Mouse (Mus musculus): ENCODE data around the gene Pmf1. TPM values are rescaled to one million over a fixed set of nuclear protein-coding genes. Genes with fewer than 3 reads are reported as not detected.
"Not testable (repeated sequence)": the region's sequence is repeated elsewhere in the genome, so short reads cannot be mapped to it uniquely, and the experiment has no call there.

Gene Pmf1
- polyA plus RNA-seq, 1 experiment from 2014 or later = 104 TPM

DNA sequence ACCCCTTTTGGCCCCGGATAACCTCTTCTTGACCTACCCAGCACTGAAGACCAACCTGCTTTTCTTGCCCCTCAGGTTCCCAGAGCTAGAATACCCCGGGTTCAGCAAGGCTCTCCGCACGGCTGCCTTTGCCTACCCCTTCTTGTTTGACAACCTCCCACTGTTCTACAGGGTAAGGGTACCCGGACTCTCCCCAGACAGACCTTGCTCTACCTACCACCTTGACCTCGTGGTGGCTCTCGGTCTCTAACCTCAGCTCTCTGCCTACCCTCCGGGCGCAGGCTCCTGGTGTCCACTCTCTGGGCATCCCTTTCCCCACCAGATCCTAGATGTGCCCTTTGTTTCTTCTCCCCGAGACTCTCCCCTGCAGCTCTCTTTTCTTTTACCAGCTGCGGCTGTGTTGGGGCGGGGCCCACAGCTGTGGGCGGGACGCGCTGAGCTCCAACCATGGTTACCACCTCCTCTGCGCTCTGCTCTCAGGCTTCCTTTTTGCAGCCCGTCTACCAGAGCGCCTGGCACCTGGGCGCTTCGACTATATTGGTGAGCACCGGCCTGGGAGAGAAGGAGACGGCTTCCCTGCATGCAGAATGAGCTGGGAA, 43.2 kb downstream of the Pmf1 start:
- Histone ChIP-seq H3K4me3 (replicated peaks; ENCODE audit: low read length) (0 out of 2 replicates have a peak overlapping the region, but pooled peaks have one; percentile 11), H3K4me2 (ENCODE audit: low read depth, low read length) (peak overlapping the region; percentile 41), H3K4me1 (ENCODE audit: control insufficient read depth, insufficient read depth, low read length) (peaks cover 12% of the 10 kb centered on the region; the same call in 1 of the 2 replicates), H3K9ac (ENCODE audit: low read length) (0 out of 2 replicates have a peak overlapping the region, but pooled peaks have one; percentile 50), H3K27me3 (ENCODE audit: control insufficient read depth, insufficient read depth, low read length) (peaks cover 16% of the 10 kb centered on the region)
- peak; percentile 70 for ATAC-seq (ENCODE audit: insufficient read depth, low FRiP score)
- not testable (repeated sequence) for H3K27ac ChIP-seq (ENCODE audit: low read length); H3K9me3 ChIP-seq (replicated peaks; ENCODE audit: control insufficient read depth, low read length); H3K36me3 ChIP-seq (ENCODE audit: control insufficient read depth, insufficient read depth, low read length)
- WGBS = 6% methylated on average over 19 of the region's 22 CpGs

DNA sequence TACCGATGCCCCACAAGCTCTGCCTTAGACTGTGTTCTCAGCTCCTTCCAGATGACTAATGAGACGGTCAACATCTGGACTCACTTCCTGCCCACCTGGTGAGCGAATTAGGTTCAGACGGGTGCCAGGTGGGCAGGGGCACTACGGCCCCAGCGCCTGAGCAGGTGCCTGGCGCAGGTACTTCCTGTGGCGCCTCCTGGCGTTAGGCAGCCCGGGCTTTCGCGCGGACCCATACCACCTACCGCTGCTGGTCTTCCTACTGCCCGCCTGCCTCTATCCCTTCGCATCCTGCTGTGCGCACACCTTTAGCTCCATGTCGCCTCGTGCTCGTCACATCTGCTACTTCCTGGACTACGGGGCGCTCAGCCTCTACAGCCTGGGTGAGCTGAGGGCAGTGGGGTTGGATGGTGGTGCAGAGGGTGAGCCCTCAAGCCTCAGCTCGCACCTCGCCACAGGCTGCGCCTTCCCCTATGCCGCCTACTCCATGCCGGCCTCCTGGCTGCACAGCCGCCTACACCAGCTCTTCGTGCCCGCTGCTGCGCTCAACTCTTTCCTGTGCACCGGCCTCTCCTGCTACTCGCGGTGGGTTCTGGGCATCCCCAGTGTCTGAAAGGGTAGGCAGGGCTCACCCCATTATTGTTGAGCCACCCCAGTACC, 44.3 kb downstream of the Pmf1 start:
- H3K9me3 ChIP-seq (replicated peaks; ENCODE audit: control insufficient read depth, low read length) = no peaks in the 10 kb centered on the region
- ATAC-seq (ENCODE audit: insufficient read depth, low FRiP score) = no peak
- no peak overlapping the region for H3K4me2 ChIP-seq (ENCODE audit: low read depth, low read length)
- H3K4me3 ChIP-seq (replicated peaks; ENCODE audit: low read length) = no peak overlapping the region
- H3K36me3 ChIP-seq (ENCODE audit: control insufficient read depth, insufficient read depth, low read length) = peaks cover 12% of the 10 kb centered on the region
- H3K4me1 ChIP-seq (ENCODE audit: control insufficient read depth, insufficient read depth, low read length) = peaks cover 12% of the 10 kb centered on the region; the same call in 1 of the 2 replicates
- no peak overlapping the region for H3K27ac ChIP-seq (ENCODE audit: low read length)
- WGBS = 41% methylated on average over 34 of the region's 34 CpGs
- H3K27me3 ChIP-seq (ENCODE audit: control insufficient read depth, insufficient read depth, low read length) = peaks cover 16% of the 10 kb centered on the region
- no peak overlapping the region for H3K9ac ChIP-seq (ENCODE audit: low read length)

DNA sequence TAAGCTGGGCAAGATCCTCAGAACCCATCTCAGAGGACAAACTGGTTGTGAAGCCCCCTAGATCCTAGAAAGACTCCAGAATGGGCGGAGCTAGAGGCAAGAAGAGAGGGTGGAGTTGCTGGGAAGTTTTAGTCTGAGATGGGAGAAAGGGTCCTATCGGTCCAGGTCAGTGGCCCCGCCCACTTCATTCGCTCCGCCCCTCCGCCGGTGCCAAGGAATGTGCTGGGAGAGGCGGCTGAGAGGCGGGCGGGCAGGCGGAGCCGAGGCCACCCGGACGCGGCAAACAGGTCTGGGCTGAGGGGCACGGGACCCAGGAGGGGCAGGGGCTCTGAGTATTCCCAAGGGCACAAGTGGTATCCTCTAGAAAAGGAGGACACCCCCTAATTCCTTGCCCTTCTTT, 45.8 kb downstream of the Pmf1 start, which contains the start of gene Paqr6:
Paqr6 (plus strand) TSS at position 248 of the 400 bp plus-strand sequence.
- Histone ChIP-seq H3K4me2 (ENCODE audit: low read depth, low read length) (peak within 1 kb of the TSS; percentile 50), H3K4me3 (replicated peaks; ENCODE audit: low read length) (peak within 1 kb of the TSS; percentile 34), H3K36me3 (ENCODE audit: control insufficient read depth, insufficient read depth, low read length) (peaks cover 23% of the 10 kb centered on the region), H3K27me3 (ENCODE audit: control insufficient read depth, insufficient read depth, low read length) (peaks cover 16% of the 10 kb centered on the region), H3K9me3 (replicated peaks; ENCODE audit: control insufficient read depth, low read length) (no peaks in the 10 kb centered on the region), H3K4me1 (ENCODE audit: control insufficient read depth, insufficient read depth, low read length) (peaks cover 12% of the 10 kb centered on the region; the same call in 1 of the 2 replicates), H3K9ac (ENCODE audit: low read length) (peak within 1 kb of the TSS; percentile 61), H3K27ac (ENCODE audit: low read length) (peak within 1 kb of the TSS; percentile 26; the same call in 1 of the 2 replicates)
- peak; percentile 52 for ATAC-seq (ENCODE audit: insufficient read depth, low FRiP score)
- WGBS = 5% methylated on average over 16 of the region's 16 CpGs

DNA sequence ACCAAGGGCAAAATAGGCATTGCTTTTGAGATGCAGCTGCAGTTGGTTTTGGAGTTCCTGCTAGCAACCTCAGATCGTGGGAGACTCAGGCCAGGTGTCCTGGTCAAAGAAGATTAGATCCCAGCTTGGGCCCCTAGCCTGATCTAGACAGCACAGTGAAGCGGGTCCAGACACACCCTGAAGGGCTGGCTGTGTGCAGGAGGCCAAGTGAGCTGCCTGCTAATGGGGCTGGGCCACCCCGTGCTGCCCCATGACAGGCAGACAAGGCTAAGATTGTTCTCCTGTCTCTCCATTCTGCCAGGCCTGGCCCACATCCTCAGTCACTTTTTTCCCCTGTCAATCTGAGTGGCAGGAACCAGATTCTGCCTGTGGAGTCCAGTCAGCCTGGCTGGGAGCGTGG, 46.4 kb downstream of the Pmf1 start:
- Histone ChIP-seq H3K4me3 (replicated peaks; ENCODE audit: low read length) (no peak overlapping the region), H3K36me3 (ENCODE audit: control insufficient read depth, insufficient read depth, low read length) (peaks cover 30% of the 10 kb centered on the region), H3K27ac (ENCODE audit: low read length) (peak overlapping the region; percentile 26; the same call in 1 of the 2 replicates), H3K4me1 (ENCODE audit: control insufficient read depth, insufficient read depth, low read length) (peaks cover 12% of the 10 kb centered on the region; the same call in 1 of the 2 replicates), H3K27me3 (ENCODE audit: control insufficient read depth, insufficient read depth, low read length) (peaks cover 16% of the 10 kb centered on the region), H3K4me2 (ENCODE audit: low read depth, low read length) (no peak overlapping the region), H3K9ac (ENCODE audit: low read length) (no peak overlapping the region), H3K9me3 (replicated peaks; ENCODE audit: control insufficient read depth, low read length) (no peaks in the 10 kb centered on the region)
- no peak for ATAC-seq (ENCODE audit: insufficient read depth, low FRiP score)
- WGBS = 61% methylated on average over 4 of the region's 4 CpGs

DNA sequence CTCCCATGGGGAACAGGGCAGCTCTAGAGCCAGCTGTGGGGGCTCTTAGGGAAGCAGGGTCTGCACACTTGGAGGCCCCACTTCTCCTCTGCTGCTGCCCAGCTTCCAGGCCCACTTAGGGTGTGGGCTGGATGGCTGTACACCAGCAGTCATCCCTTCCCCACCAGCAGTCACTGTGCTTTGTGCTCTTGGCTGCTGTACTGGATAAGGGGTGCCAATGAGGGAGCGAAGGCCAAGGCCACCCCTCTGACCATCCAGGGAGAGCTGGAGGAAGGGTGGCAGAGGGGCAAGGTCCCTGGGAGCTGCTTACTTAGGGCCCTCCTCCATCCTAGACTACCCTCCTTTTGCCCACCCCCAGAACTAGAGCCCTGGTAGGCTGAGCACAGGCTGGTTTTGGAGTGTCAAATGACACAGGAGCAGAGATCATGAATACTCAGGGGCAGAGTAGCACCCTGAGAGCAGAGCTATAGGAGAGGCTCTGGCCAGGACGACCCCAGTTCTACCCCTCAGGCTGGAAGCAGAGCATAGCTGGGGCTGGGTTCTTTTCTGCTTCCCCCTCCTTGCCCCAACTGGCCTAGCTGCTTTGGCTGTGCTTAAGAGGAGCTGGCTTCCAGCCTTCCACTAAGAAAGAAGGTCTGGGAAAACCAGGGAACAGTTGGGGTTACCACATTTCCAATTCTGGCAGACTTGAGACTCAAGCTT, 48.4 kb downstream of the Pmf1 start:
- peaks cover 37% of the 10 kb centered on the region for H3K36me3 ChIP-seq (ENCODE audit: control insufficient read depth, insufficient read depth, low read length)
- ATAC-seq (ENCODE audit: insufficient read depth, low FRiP score) = no peak
- no peak overlapping the region for H3K4me2 ChIP-seq (ENCODE audit: low read depth, low read length)
- H3K4me3 ChIP-seq (replicated peaks; ENCODE audit: low read length) = no peak overlapping the region
- peaks cover 16% of the 10 kb centered on the region for H3K27me3 ChIP-seq (ENCODE audit: control insufficient read depth, insufficient read depth, low read length)
- H3K4me1 ChIP-seq (ENCODE audit: control insufficient read depth, insufficient read depth, low read length) = peaks cover 12% of the 10 kb centered on the region; the same call in 1 of the 2 replicates
- no peak overlapping the region for H3K9ac ChIP-seq (ENCODE audit: low read length)
- 90% methylated on average over 2 of the region's 2 CpGs for WGBS
- H3K27ac ChIP-seq (ENCODE audit: low read length) = no peak overlapping the region
- H3K9me3 ChIP-seq (replicated peaks; ENCODE audit: control insufficient read depth, low read length) = no peaks in the 10 kb centered on the region

DNA sequence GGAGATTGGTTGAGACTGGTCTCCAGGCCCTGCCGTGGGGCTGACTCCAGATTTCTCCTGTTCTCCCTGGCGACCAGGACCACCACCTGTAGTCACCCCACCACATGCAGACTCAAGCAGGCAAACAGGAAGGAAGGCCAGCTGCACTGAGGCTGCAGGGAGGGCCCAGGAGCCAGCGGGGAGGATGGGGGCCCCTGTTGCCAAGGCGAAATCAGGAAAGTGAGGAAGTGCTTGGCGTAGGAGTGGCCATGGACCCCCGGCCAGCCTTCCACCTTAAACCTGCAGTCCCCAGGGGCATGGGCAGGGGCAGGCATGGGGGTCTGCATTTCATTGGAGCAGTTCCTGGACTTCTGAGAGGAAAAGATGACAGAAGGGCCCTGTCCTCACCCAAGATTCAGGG, 49.0 kb downstream of the Pmf1 start:
- Histone ChIP-seq H3K4me2 (ENCODE audit: low read depth, low read length) (no peak overlapping the region), H3K9ac (ENCODE audit: low read length) (no peak overlapping the region), H3K4me3 (replicated peaks; ENCODE audit: low read length) (no peak overlapping the region), H3K9me3 (replicated peaks; ENCODE audit: control insufficient read depth, low read length) (no peaks in the 10 kb centered on the region), H3K27me3 (ENCODE audit: control insufficient read depth, insufficient read depth, low read length) (peaks cover 14% of the 10 kb centered on the region), H3K27ac (ENCODE audit: low read length) (no peak overlapping the region), H3K36me3 (ENCODE audit: control insufficient read depth, insufficient read depth, low read length) (peaks cover 37% of the 10 kb centered on the region), H3K4me1 (ENCODE audit: control insufficient read depth, insufficient read depth, low read length) (peaks cover 12% of the 10 kb centered on the region; the same call in 1 of the 2 replicates)
- 72% methylated on average over 6 of the region's 6 CpGs for WGBS
- no peak for ATAC-seq (ENCODE audit: insufficient read depth, low FRiP score)

DNA sequence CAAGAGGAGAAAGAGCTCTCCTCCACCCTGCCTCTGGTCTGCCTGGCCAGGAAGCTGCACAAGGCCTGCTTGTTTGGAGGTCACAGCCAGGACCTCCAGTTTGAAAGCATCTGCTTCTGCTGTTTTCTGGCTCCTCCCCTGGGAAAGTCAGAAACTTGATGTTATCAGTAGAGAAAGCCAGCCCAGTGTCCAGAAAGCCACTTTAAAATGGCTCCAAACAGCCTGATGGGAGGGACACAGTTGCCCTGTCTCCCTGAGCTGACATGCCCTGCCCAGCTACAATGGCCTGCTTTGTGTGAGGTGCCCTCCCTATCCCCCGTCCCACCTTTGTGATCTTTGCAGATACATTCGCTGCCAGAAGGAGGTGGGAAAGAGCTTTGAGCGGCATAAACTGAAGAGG, 50.1 kb downstream of the Pmf1 start:
- Histone ChIP-seq H3K4me3 (replicated peaks; ENCODE audit: low read length) (no peak overlapping the region), H3K4me1 (ENCODE audit: control insufficient read depth, insufficient read depth, low read length) (peaks cover 12% of the 10 kb centered on the region; the same call in 1 of the 2 replicates), H3K9me3 (replicated peaks; ENCODE audit: control insufficient read depth, low read length) (no peaks in the 10 kb centered on the region), H3K36me3 (ENCODE audit: control insufficient read depth, insufficient read depth, low read length) (peaks cover 44% of the 10 kb centered on the region), H3K27me3 (ENCODE audit: control insufficient read depth, insufficient read depth, low read length) (0 out of 2 replicates have a peak, but pooled peaks cover 4% of the 10 kb centered on the region), H3K9ac (ENCODE audit: low read length) (no peak overlapping the region), H3K4me2 (ENCODE audit: low read depth, low read length) (no peak overlapping the region), H3K27ac (ENCODE audit: low read length) (0 out of 2 replicates have a peak overlapping the region, but pooled peaks have one; percentile 30)
- ATAC-seq (ENCODE audit: insufficient read depth, low FRiP score) = no peak
- 60% methylated on average over 3 of the region's 3 CpGs for WGBS

DNA sequence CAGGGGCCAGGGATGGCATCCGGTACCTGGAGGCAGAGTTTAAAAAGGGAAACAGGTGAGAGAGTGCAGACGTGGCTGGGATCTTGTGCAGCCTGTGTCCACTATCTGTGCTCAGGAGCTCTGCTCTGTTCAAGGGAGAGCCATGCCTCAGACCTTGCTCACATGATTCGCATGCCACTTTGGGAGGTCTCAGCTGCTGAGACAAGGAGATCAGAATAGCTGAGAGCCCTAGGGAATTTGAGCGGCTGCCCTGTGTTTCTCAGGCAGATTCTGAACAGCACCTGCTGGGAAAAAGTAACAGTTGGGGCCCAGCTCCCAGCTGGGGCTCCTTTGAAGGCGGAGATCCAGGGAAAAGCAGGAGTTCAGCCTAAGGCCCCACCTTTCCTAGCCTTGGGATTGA, 50.5 kb downstream of the Pmf1 start:
- ATAC-seq (ENCODE audit: insufficient read depth, low FRiP score) = no peak
- H3K4me3 ChIP-seq (replicated peaks; ENCODE audit: low read length) = no peak overlapping the region
- peaks cover 44% of the 10 kb centered on the region for H3K36me3 ChIP-seq (ENCODE audit: control insufficient read depth, insufficient read depth, low read length)
- no peaks in the 10 kb centered on the region for H3K27me3 ChIP-seq (ENCODE audit: control insufficient read depth, insufficient read depth, low read length)
- peaks cover 9% of the 10 kb centered on the region; the same call in 1 of the 2 replicates for H3K4me1 ChIP-seq (ENCODE audit: control insufficient read depth, insufficient read depth, low read length)
- H3K9me3 ChIP-seq (replicated peaks; ENCODE audit: control insufficient read depth, low read length) = no peaks in the 10 kb centered on the region
- H3K9ac ChIP-seq (ENCODE audit: low read length) = no peak overlapping the region
- H3K4me2 ChIP-seq (ENCODE audit: low read depth, low read length) = no peak overlapping the region
- 70% methylated on average over 5 of the region's 5 CpGs for WGBS
- 0 out of 2 replicates have a peak overlapping the region, but pooled peaks have one; percentile 30 for H3K27ac ChIP-seq (ENCODE audit: low read length)
